Mouse (Mus musculus) spleen, adult 10 weeks (tissue): ENCODE results near the gene Ptrh2. TPM values are rescaled to one million over a fixed set of nuclear protein-coding genes. Genes with fewer than 3 reads are reported as not detected.

Source experiments
- polyA plus RNA-seq: library from polyadenylated mRNA; stranded (reverse); fragments of 350-450 nt; fragmentation: Illumina TruSeq; extraction: RNeasy Lipid Tissue Mini Kit (QIAGEN cat#74804); gene quantifications from one replicate; pipeline ENCODE4 v1.2.3, GENCODE M21; 2015; ENCODE audit warnings: low replicate concordance; ENCODE audit not compliant: insufficient read depth

Gene Ptrh2
- 16.7 TPM for polyA plus RNA-seq

DNA sequence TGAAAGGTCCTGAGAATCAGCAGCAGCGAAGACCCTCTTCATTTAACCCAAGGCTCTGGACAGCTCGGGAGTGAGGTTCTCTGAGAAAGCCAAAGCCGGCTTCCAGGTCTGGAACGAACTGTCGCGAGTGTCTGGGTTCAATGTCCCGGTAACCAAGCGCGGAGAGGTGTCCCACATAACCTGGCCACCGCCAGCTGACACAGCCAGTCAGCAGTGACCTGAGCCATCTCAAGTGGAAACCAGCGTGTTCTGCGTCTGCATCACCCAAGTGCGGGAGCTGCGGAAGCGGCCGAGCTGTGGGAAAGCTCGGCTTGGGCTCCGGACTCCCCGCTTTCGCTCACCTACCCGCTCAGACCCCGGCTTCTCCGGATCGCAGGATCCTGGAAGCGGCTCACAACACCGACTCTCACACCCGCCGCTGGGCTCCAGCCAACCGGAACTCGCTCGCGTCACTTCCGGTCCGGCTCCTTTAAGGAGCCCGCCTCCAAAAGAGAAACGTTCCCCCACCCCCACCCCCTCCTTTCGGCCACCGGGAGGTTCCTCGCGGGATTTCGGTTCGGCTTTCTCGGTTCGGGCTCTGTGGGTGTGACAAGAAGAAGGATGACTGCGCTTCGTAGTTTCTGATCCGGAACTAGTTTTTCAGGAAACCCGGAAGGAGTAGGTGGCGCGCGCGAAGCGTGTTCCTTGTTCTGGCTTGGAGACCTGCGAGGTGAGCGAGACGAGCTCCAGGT, at the start of gene Ptrh2, which contains the start of gene Vmp1:
TSS of gene Ptrh2 (plus strand) at position 591 of the 731 bp plus-strand sequence.
TSS of gene Vmp1 (minus strand) at position 442 of the 731 bp plus-strand sequence.

Other genes starting within 250 kb of the Ptrh2 start
- 37.6 TPM for gene Rnft1, start 199.3 kb upstream of the Ptrh2 start, polyA plus RNA-seq
- gene Rps6kb1, start 139.2 kb upstream of the Ptrh2 start, polyA plus RNA-seq, result 57.9 TPM
- gene Tubd1, start 139.0 kb upstream of the Ptrh2 start, polyA plus RNA-seq, result 12.6 TPM
- gene Vmp1, start 149 bp upstream of the Ptrh2 start, polyA plus RNA-seq, result 163 TPM
- 214 TPM for gene Cltc, start 73.6 kb downstream of the Ptrh2 start, polyA plus RNA-seq
- 58.2 TPM for gene Dhx40, start 123.8 kb downstream of the Ptrh2 start, polyA plus RNA-seq